Mouse (Mus musculus) CD4-positive, CD25-positive, alpha-beta regulatory T cell, adult 4 months (primary cell): ENCODE measurements at regions not wholly inside any gene's neighbourhood (a gene's known extent, or its start where the extent isn't known, plus 50 kb on each side); places are given as distances from the start of the nearest gene placed in this dataset.

Experiments used
- ATAC-seq: one replicate; pipeline ENCODE4 v1.8.0; 2017

GRCm38 (mm10) chr14:101382838-101383237 lies 182.7 kb upstream of the Prr30 start:
- ATAC-seq: no peak

GRCm38 (mm10) chr14:101381943-101382342 lies 181.8 kb upstream of the Prr30 start:
- ATAC-seq: no peak

GRCm38 (mm10) chr14:101379663-101380006 lies 179.5 kb upstream of the Prr30 start:
- no peak for ATAC-seq

DNA sequence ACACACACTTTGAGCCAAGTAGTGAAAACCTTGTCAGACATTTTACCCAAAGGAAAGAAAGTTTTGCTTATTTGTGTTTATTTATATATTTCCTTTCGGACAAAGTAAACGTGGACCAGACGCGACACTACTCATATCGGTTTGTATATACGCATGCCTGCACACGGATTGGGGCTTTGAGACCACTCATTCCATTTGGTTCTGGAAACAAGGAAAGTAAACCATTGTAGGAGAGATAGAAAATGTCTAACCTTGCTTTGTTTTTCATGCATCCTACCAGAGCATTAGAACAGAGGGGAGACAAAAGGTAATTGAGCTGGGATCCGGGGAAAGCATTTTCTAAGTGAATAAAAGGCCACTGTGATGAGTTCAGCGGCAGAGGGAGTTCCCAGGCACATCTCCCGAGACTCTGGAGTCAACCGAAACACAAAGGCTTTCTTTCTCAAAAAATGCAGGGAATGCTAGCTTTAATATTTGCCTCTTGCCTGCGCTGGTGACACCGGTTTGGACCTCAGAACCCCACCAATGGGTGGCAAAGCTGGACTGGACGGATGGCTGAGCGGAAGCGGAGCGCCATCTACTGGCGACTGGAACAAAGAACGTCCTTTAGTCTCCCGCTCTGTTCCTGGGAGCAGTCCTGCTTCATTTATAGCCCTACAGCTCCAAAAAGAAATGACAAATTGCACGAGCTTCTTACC lies 179.0 kb upstream of the Prr30 start:
- ATAC-seq: peak; percentile 51

- ATAC-seq: no peak
These were observed 178.4 kb upstream of the Prr30 start for GRCm38 (mm10) chr14:101378545-101378944.

- no peak for ATAC-seq
These were observed 176.6 kb upstream of the Prr30 start for GRCm38 (mm10) chr14:101376690-101377089.

GRCm38 (mm10) chr14:101375833-101376232 lies 175.7 kb upstream of the Prr30 start:
- no peak for ATAC-seq

DNA sequence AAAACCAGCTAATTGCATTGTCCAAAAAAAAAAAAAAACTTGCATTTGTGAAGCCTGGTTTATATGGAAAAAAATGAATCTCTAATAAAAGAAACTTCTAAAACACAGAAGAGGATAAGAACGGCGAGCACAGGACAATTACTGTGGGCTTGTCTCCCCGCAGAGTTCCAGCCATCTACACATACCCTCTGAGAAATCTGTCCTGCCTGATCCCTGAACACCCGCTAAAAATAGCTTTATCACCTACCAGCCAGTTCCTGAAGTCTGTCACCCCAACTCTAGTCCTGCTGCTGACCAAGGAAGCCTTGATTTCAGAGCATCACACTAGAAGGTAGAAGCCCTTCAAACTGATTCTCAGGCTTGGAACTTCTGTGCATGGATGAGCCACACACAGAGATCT lies 173.7 kb upstream of the Prr30 start:
- no peak for ATAC-seq

- no peak for ATAC-seq
These were observed 159.7 kb upstream of the Prr30 start for GRCm38 (mm10) chr14:101359860-101360259.

DNA sequence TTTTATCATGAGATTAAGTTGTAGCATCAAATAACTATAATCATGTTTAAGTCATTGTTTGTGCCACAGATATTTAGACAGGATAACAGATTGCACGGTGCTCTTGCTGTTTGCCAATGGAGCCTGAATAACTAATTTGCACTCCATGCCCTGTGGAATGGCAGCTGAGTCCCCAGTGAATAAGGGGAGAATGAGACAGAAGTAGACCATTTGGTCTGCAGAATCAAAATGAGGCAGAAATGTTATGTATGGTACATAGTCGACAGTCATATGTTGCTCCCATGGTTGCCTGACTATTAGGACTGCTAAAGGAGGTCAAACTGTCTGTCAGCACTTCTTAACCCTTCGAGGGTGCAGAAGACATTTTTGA lies 152.9 kb upstream of the Prr30 start:
- no peak for ATAC-seq

- no peak for ATAC-seq
These were observed 152.2 kb upstream of the Prr30 start for GRCm38 (mm10) chr14:101352046-101353008.

DNA sequence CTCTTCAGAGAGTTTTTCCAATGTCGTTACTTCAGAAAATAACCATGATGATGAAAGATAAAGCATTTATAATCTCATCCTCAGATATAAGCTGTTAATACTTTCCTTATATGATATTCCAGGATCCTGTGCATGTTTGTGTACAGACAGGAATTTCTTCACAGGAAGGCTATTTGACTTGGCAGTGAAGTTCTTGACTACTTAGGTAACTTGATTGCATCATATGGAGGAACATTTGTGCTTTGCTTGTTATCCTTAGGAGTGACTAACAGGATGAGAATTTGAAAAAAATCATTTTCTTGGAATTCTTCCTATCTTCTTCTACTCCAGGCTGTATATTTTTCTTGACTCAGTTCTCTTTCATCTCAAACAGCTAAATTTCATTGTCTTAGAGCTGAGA lies 140.2 kb upstream of the Prr30 start:
- no peak for ATAC-seq

- no peak for ATAC-seq
These were observed 131.9 kb upstream of the Prr30 start for GRCm38 (mm10) chr14:101332015-101332414.

DNA sequence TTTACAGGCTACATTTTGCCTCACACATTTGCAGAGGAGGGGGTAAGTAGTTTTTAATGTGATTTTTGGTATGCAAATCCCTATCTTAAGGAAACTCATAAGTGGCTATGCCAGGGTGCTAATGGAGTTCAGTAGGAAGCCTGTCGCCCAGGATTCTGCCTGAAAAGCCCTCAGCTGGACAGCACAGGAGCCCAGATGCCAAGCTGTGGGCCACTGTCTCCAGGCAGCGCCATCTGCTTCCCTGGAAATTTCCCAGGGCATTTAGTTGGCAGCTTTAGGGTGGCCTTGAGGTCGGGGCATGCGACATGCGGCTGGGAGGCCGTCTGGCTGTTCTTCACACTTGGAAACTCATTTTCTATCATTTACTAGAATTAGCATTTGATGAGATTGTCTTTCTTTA lies 127.3 kb upstream of the Prr30 start:
- no peak for ATAC-seq

DNA sequence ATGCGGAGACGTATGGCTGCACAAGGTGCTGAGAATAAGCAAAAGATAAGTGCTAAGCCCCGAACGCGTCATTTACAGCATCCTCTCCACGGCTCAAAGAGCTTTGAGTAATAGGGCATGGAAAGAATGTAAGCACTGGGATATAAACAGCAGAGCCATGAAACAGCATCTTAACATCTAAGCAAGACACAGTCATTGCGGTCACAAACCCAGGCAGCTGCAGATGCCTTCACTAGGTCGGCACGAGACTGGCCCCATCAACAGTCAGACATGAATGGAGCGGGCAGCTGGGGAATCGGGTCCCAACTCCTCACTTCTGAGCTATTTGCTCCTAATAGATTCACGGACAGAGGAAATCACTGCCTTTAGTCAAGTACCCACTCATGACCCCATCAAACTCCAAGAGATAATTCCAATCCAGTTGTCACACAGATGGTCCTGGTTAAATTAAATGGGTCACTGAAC lies 126.4 kb upstream of the Prr30 start:
- no peak for ATAC-seq

GRCm38 (mm10) chr14:101323361-101323760 lies 123.2 kb upstream of the Prr30 start:
- ATAC-seq: no peak

- ATAC-seq: no peak
These were observed 107.8 kb upstream of the Prr30 start for GRCm38 (mm10) chr14:101307920-101308319.

DNA sequence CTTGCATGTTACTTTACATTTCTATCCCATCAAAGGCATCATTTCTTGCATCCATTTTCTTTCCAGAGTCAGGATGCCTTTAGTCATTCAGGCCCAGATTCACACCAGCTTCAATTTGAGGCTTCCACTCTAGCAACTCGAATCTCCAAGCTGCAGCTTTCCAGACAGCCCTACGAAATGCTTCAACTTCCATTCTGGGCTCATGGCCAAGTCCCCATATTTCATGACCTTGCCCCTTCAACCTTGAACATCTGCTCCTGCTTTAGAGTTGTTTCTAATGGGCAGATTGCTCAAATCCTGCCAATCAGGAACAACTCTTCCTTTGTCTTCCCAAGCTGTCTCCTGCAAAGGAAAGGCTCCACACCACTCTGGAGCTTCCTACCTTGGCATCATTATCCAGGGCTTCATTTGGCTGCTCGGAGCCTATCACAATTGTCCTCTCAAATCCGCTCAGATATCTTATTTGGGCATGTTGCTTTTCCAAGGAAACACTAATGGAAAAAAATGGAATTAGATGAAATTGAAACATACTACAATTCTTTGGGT lies 104.4 kb upstream of the Prr30 start:
- no peak for ATAC-seq

GRCm38 (mm10) chr14:101297841-101298240 lies 97.7 kb upstream of the Prr30 start:
- ATAC-seq: no peak

DNA sequence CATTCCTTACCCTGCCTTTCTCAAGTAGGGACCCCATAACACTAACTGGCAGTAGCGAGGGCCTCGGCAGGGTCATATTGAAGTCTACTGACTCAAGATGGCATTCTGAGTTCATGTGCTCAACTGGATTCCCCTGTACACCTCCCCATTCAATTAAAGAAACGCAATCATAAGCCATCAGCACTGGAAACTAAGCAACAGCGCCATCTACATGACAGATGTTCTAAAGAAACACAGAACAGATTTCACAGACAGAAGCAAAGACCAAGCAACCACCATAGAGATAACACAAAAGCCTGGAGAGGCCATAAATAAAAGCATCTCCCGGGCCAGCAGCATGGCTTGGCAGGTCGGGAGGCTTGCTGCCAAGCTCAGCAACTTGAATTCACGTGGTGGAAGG lies 94.6 kb upstream of the Prr30 start:
- no peak for ATAC-seq

DNA sequence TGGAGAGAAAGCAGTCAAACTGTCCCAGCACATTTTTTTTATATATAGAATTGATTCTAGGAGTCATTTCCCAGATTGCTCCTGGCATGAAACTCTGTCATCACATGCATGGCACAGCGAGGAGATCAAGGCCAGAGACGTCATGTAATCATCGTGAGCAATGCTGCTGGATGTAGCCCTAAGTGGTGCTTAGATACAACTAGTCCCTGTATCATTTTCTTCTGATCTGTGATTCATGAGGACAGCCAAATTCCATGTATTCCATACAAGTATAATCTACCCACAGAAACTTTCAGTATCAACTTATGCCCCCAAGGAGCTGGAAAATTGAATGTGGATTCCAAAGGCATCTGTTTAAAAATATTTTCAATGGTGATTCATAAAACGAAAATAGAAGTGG lies 87.6 kb upstream of the Prr30 start:
- no peak for ATAC-seq

GRCm38 (mm10) chr14:101269048-101269789 lies 69.1 kb upstream of the Prr30 start:
- ATAC-seq: no peak

DNA sequence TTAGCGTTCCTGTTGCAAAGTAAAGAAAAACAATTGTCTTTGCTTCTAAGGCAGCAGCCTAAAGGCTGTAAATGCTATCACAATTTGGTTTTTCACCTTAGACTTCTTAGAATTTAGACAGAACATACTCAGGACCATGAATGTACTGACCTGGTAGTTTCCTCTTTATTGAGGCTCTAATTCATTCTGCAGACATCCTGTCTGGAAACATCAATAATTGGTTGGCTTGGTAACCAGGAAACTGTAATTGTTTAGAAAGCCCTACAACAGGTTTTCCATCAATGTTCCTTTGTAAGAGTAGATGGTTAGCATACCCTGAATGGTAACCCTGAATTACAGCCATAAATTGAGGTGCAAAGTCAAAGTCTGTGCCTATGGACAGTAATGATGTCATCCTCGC lies 67.4 kb upstream of the Prr30 start:
- ATAC-seq: no peak
